Mouse (Mus musculus): ENCODE measurements around the gene Gm10234. TPM values are rescaled to one million over a fixed set of nuclear protein-coding genes. Genes with fewer than 3 reads are reported as not detected.

Gene Gm10234
- not detected for total RNA-seq (2021)
- long read RNA-seq, experiment 1, result 0 reads
- long read RNA-seq, experiment 2, result 0 reads

DNA sequence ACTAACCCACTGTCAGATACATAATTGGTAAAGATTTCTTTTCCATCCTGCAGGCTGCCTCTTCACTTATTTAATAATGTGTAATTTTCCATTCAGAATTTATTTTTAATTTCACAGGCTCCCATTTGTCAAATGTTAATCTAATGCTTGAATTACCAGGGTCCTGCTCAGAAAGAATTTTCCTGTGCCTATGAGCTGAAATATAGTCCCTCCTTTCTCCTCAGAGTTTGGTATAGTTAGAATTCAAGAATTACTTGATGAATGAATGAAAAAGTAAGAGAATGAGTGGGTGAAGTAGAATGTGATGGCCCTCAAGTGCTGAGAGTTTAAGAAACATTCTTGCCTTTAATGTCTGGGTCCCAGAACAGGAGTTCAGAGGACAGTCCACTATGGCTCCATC, at the start of gene Gm10234:
Gene Gm10234 (plus strand): TSS at position 301 of the 400 bp plus-strand sequence.
- no peak for DNase-seq
- intact Hi-C loops (cut with DNase I), result no loop called here

- intact Hi-C loops (cut with DNase I), result no loop called here
- no peak for DNase-seq
Measured at GRCm38 (mm10) chr6:95277633-95278032, 44.3 kb upstream of the Gm10234 start.

DNA sequence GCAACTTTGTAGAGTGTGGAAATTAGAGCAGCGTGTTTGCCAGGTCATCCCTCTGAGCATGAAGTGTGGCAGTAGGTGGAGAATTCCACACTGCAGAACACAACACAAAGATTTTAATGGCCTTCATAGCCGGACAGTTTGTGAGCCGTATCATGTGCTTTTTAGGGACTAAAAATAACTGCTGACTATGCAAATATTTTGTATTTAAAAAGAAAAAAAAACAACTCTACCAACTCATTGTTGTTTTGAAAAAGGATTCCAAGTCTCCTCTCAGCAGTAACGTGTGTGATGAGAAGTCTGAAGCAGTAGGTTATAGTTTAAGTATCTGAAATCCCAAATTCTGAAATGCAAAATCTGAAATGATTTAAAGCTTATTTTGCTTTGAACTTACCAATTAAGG, 25.9 kb upstream of the Gm10234 start:
- no peak for DNase-seq
- intact Hi-C loops (cut with DNase I), result no loop called here

DNA sequence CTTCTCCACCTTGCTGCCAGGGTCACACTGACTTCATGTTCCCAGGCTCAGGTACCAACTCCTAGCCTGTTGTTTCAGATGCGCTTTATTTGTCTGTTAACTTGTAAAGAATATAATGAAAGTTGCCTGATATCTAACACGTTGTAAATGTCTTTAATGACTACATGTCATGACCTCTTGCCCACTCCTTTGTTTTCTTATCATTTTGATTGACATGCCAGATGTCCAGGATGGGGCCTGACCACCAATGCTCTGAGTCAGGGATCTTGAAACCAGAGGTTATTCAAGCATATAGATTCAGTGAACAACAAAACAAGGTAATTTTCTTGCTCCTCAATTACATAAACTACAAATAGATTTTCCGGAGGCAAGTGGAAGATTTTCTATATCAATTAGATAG, 23.5 kb upstream of the Gm10234 start:
- no peak for DNase-seq
- intact Hi-C loops (cut with DNase I), result no loop called here

DNA sequence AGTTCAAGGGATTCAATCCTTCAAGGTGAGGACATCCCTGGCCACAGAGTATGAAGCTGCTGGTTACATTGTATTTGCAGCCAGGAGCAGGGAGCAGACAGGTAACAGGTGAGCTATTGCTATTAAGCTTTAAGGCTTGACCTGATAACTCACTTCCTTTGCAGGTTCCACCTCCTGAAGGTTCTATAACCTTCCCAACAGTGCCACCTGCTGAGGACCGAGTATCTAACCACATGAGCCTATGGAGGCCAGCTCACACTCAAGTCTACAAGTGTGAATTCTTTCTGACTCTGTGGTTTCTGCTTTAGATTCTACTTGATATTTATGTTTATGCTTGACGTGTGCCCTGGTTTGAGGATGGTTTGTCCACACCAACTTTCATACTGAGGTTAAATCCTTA, 21.3 kb upstream of the Gm10234 start:
- no peak for DNase-seq
- intact Hi-C loops (cut with DNase I), result no loop called here

DNA sequence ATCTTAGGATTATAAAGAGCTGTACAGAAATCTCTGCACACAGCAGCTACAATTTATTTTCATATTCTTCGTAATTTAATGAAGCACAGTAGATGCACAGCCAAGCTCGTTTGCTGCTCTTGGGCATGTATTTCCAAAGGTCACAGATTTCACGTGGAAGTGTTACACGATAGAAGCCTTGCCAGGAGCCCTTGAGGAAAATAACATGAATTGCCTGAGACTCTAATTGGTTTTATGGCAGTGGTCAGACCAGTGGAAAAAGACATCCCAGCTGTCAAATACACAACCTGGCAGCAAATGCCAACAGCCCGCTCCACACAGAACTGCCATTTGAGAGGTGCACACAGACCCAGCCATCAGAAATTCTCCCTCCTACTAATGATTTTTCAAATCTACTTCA, 9.3 kb downstream of the Gm10234 start:
- no peak for DNase-seq
- intact Hi-C loops (cut with DNase I), result no loop called here

GRCm38 (mm10) chr6:95334781-95335180, 12.9 kb downstream of the Gm10234 start:
- intact Hi-C loops (cut with DNase I), result no loop called here
- DNase-seq, result peak in 1 of 2 experiments; percentile 1

DNA sequence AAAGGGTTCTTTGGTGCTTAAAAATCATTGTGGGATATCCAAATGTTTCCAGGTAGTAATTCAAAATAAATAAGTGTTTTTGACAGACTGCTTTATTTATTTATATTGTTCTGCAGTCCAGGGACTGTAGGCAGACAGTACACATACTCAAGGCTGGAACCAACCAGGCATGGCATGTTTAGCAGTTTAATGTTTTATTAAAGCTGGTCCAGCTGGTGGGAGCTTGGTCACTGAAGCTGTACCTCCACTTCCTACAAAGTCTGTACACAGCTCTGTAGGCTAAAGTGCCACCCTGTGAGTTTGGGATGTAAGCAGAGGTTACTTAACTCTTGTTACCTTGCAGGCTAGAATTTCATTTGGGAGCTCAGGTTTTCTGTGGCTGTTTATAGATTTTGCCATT, 27.5 kb downstream of the Gm10234 start:
- intact Hi-C loops (cut with DNase I), result no loop called here
- DNase-seq, result no peak

GRCm38 (mm10) chr6:95353043-95353442, 31.1 kb downstream of the Gm10234 start:
- intact Hi-C loops (cut with DNase I), result no loop called here
- DNase-seq, result no peak

- intact Hi-C loops (cut with DNase I), result no loop called here
- no peak for DNase-seq
Measured at GRCm38 (mm10) chr6:95353886-95354285, 32.0 kb downstream of the Gm10234 start.

- DNase-seq, result no peak
- intact Hi-C loops (cut with DNase I), result no loop called here
Measured at GRCm38 (mm10) chr6:95360084-95360483, 38.2 kb downstream of the Gm10234 start.

DNA sequence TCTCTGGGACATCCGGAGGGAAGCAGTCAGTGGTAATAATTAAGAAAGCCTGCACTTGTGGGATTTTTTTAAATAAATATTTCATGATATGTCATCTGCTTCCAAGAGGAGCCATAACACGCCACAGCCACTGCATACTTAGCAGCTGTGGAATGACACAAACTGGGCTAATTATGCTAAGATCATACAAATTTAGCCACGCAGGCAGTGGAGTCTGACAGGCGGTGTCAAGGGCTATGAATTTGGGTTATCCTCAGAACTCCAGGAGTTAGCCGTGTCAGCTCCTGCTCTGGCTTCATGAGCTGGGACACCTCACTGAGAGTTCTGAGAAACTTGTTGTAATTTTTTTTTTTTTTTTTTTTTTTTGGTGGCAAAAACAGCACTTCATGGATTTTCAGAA, 40.8 kb downstream of the Gm10234 start:
- intact Hi-C loops (cut with DNase I), result no loop called here
- DNase-seq, result no peak

DNA sequence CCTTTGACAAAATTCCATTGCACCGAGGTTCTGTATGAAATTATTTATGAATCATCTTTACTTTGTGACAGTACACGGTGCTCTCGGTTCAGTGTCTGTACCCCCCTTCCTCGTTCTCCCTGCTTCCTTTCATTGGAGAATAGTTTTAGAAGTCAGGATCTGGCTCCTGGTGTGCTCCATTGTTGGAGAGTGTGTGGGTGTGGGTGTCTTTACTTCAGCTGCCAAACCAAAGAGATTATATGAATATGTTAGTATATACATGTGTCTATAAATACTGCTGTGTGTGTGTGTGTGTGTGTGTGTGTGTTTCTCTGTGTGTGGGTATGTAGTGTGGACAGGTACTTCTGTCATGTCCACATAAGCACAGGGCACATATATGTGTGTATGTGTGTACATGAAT, 49.9 kb downstream of the Gm10234 start:
- DNase-seq, result no peak
- intact Hi-C loops (cut with DNase I), result no loop called here

Other genes with a start within 250 kb of the Gm10234 start
- gene Kbtbd8, start 204.9 kb upstream of the Gm10234 start, total RNA-seq (2021), result 1 to 10 TPM; 1.1 to 1.3 TPM

All from heart, postnatal 14 days (tissue).